Mouse (Mus musculus) neural tube, embryonic 11.5 days (tissue): ENCODE data around the gene Pfdn2. TPM values are rescaled to one million over a fixed set of nuclear protein-coding genes. Genes with fewer than 3 reads are reported as not detected.

Experiments used
- ATAC-seq: fragments of 200-750 bp; cut with Nextera tagmentation; 2 replicates; pipeline ENCODE4 v1.8.0; 2017; ENCODE audit warnings: moderate number of reproducible peaks, mild to moderate bottlenecking, moderate TSS enrichment, moderate library complexity; ENCODE audit not compliant: insufficient read depth, low FRiP score, low TSS enrichment
- DNase-seq: peaks from one replicate; pipeline ENCODE4 v3.0.0-alpha.2; 2015; ENCODE audit warnings: low spot score
- H3K27ac ChIP-seq: fragments of 300-500 bp; sonication (generic); 2 replicates; pipeline ENCODE4 v1.5.1; 2014; ENCODE audit warnings: low read depth, mild to moderate bottlenecking, low read length
- H3K27me3 ChIP-seq: fragments of 300-500 bp; sonication (generic); 2 replicates; pipeline ENCODE4 v1.6.1; 2014; ENCODE audit warnings: mild to moderate bottlenecking, low read length, mixed read lengths; ENCODE audit not compliant: control insufficient read depth, insufficient read depth
- H3K36me3 ChIP-seq: fragments of 300-500 bp; sonication (generic); 2 replicates; pipeline ENCODE4 v1.6.1; 2014; ENCODE audit warnings: mild to moderate bottlenecking, low read length, moderate library complexity, mixed read lengths; ENCODE audit not compliant: control insufficient read depth, insufficient read depth
- H3K4me1 ChIP-seq: fragments of 300-500 bp; sonication (generic); 2 replicates; pipeline ENCODE4 v1.6.1; 2014; ENCODE audit warnings: low read length, mixed read lengths; ENCODE audit not compliant: control insufficient read depth, insufficient read depth
- H3K4me2 ChIP-seq: fragments of 300-500 bp; sonication (generic); 2 replicates; pipeline ENCODE4 v1.6.1; 2014; ENCODE audit warnings: low read depth, mild to moderate bottlenecking, moderate library complexity
- H3K4me3 ChIP-seq: fragments of 300-500 bp; sonication (generic); 2 replicates; pipeline ENCODE4 v1.5.1; 2014; ENCODE audit warnings: low read depth, low read length
- H3K9ac ChIP-seq: fragments of 300-500 bp; sonication (generic); 2 replicates; pipeline ENCODE4 v1.6.1; 2014; ENCODE audit warnings: mild to moderate bottlenecking, low read length
- H3K9me3 ChIP-seq: fragments of 300-500 bp; sonication (generic); 2 replicates; pipeline ENCODE4 v1.6.1; 2016; ENCODE audit warnings: low read length; ENCODE audit not compliant: control insufficient read depth
- WGBS: fragments of 180-500 bp; shearing (Covaris S2); extraction: QIAGEN DNeasy Blood & Tissue Kit; methylation state at CpG from one replicate; pipeline ENCODE4 v1.1.7; 2014; 5-methylcytosine and 5-hydroxymethylcytosine counted together
- polyA plus RNA-seq: library from polyadenylated mRNA; unstranded; fragments of >200 nt; fragmentation: Nextera tagmentation; extraction: Ambion mirVana; gene quantifications from 2 replicates; pipeline ENCODE4 v1.2.1, GENCODE M21; 2014

Gene Pfdn2
- polyA plus RNA-seq, 1 experiment from 2014 or later = 68.0 TPM

DNA sequence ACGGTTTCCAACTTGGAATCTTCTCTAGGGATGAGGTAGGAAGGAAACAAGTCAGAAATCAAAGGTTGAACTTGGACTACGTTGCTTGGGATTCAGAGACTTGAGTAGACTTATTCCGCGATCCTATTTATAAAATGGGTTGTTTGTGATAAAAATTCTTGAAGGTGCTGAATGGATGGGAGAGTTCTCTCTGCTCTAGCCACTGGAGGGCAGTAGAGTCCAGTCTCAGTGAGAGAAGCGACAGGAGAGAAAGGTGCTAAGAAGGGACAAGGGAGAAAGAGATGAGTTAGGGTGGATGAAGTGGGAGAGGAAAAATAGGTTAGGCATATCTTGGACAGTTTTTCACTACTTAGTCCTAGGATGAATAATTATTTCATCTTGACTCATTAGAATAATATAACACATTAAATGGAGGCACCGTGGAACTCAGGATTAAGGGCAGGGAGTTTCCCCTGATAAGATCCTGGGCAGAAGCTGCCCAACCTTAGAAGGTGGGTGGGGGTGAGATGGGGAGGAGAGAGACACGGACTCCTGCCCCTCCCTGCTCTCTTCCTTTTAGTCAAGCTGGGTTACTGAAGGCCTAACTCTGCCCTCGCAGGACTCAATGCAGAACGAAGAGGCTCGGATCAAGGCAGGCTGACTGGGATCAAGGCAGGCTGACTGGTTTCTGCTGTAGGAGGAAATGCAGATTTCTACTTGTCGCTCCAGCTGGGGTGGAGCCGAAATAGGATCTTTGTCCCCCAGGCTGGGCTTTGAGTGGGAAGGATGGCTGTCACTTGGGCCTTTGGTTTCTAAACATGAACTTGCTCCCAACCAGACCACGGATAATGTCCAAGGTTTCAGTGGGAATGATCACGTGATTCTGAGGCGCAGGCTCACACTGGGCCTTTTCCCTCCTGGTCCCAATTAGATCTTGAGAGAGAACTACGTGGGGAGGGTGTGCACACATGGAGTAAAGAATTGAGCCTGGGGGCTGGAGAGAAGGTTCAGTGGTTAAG lies 15.9 kb downstream of the Pfdn2 start:
- Histone ChIP-seq H3K9me3 (peaks cover 3% of the 10 kb centered on the region; the same call in 1 of the 2 replicates), H3K36me3 (0 out of 2 replicates have a peak, but pooled peaks cover 2% of the 10 kb centered on the region), H3K4me2 (peak overlapping the region; percentile 80), H3K27ac (no peak overlapping the region), H3K4me1 (peaks cover 5% of the 10 kb centered on the region), H3K9ac (peak overlapping the region; percentile 47), H3K27me3 (no peaks in the 10 kb centered on the region), H3K4me3 (peak overlapping the region; percentile 32)
- 31% methylated on average over 16 of the region's 16 CpGs for WGBS
- ATAC-seq (peak; percentile 68), DNase-seq (peak; percentile 73)

DNA sequence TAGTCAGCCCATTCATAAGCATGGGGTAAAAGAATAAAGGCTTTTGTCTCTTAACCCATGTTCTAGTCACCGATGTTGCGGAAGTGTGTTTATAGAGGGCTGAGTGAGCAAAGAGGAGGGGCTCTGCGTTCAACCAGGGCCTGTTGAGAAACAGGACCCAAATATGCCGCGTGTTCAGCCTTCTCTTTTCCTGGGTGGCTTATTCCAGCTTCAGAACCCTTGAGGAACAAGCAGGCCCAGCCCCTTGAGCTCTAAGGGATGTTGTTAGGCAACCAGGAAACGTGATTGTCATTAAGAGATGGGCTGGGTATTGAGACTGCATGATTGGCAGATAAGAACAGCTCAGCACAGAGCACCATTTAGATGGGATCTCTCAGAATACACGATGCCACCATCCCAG lies 20.5 kb downstream of the Pfdn2 start:
- ATAC-seq = no peak
- no peaks in the 10 kb centered on the region for H3K4me1 ChIP-seq
- H3K4me3 ChIP-seq = no peak overlapping the region
- no peak overlapping the region for H3K4me2 ChIP-seq
- no peak overlapping the region for H3K27ac ChIP-seq
- WGBS = 77% methylated on average over 7 of the region's 7 CpGs
- no peak overlapping the region for H3K9ac ChIP-seq
- no peaks in the 10 kb centered on the region for H3K36me3 ChIP-seq
- peak; percentile 2 for DNase-seq
- H3K9me3 ChIP-seq = no peaks in the 10 kb centered on the region
- no peaks in the 10 kb centered on the region for H3K27me3 ChIP-seq

DNA sequence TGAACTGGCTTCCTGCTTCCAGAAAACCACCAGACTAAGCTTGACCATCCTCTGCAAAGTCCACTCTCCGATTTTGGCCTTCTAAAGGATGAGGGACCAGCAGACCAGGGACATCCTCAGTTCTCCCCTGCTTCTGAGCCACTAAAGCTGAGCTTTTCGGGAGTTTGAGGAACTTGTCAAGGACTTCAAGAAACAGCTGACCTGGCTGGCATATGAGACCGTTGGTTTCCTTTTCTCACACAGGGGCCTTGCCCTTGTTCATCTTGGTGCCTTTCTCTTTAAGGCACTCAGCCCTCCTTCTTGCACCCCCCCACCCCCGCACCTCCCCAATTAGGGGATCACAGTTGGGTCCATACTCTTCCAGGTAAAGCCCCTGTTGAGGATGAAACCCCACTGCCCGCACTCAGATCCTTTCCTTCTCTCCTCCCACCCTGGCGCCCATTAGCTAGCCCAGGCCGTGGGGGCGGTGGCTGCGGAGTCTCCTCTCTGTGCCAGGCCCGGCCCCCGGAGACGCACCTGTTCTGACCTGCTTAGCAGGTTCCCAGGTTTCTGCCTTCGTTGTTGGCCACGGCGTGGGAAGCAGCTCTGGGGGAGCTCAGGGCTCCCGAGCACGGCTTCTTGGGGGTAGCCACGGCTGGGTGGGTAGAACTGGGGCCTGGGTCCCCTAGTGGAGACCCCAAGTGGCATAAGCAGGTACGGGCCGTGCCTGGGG lies 24.5 kb downstream of the Pfdn2 start, which contains the start of gene Nectin4:
TSS of gene Nectin4 (plus strand) at position 255 of the 712 bp plus-strand sequence.
- Histone ChIP-seq H3K9ac (no peak within 1 kb of the TSS), H3K4me2 (no peak within 1 kb of the TSS), H3K9me3 (no peaks in the 10 kb centered on the region), H3K27ac (no peak within 1 kb of the TSS), H3K27me3 (no peaks in the 10 kb centered on the region), H3K4me1 (no peaks in the 10 kb centered on the region), H3K4me3 (no peak within 1 kb of the TSS), H3K36me3 (no peaks in the 10 kb centered on the region)
- ATAC-seq = no peak
- 49% methylated on average over 20 of the region's 20 CpGs for WGBS
- DNase-seq = no peak

DNA sequence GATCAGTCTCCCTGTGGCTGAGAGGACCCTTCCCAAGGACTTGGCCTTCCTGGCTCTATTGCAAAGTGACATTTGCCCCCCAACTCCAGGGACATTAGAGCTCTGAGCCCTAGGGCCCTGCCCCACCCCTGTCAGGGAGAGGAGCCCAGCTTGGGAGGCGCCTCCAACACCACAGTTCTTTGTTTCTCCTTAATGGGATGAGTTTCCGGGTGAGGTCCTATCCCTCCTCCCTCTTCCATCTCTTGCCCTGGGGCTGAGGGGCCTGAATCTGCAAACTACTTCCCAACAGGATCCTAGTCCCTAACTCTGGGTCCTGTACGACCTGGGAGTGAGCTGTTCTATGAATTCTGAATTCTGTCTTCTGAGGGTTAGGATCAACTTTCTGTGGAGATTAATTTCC lies 27.4 kb downstream of the Pfdn2 start:
- Histone ChIP-seq H3K4me2 (no peak overlapping the region), H3K36me3 (no peaks in the 10 kb centered on the region), H3K9me3 (no peaks in the 10 kb centered on the region), H3K4me3 (no peak overlapping the region), H3K9ac (no peak overlapping the region), H3K27ac (no peak overlapping the region), H3K4me1 (no peaks in the 10 kb centered on the region), H3K27me3 (no peaks in the 10 kb centered on the region)
- no peak for DNase-seq
- no peak for ATAC-seq
- WGBS = 46% methylated on average over 3 of the region's 3 CpGs

DNA sequence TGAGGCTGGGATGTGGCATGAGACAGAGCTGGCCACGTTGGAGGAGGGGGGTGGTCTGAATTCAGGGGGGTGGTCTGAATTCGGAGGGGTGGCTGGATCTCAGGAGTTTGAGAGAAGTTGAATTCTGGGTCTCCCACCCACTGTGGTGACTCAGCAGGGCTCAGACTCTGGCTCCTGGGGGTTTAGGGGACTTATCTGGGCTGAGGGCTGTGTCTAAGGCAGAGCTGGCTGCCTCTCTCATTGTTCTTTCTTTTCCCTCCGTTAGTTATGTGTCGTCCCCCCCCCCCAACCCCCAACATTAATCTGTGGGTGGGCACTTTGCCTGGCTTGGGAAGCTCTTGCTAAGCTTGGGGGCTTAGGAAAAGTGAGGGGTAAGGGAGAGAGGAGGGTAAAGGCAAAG lies 28.5 kb downstream of the Pfdn2 start:
- Histone ChIP-seq H3K9me3 (no peaks in the 10 kb centered on the region), H3K4me1 (no peaks in the 10 kb centered on the region), H3K27ac (no peak overlapping the region), H3K4me2 (no peak overlapping the region), H3K27me3 (no peaks in the 10 kb centered on the region), H3K36me3 (no peaks in the 10 kb centered on the region), H3K9ac (no peak overlapping the region), H3K4me3 (no peak overlapping the region)
- 6% methylated on average over 4 of the region's 4 CpGs for WGBS
- ATAC-seq = no peak
- no peak for DNase-seq

DNA sequence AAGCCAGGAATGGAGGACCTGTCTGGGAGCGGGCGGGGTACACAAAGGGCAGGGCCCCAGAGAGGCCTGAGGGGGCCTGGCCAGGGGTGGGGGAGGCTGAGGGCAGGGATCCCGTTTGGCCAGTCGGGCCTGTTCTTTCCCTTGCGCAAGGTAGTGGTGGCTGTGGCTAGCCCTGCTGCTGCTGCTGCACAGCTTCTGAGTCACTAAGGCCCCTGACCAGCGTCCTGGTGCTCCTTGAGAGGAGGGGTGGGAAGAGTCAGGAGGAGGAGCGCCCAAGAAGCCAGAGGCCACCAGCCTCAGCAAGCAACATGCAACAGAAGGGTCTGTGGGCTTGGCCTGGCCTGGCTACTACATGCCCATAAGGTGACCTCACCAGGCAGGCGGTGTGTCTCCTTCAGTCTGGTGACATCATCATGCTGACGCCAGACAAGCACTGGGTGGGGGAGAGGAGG lies 30.2 kb downstream of the Pfdn2 start:
- 57% methylated on average over 9 of the region's 9 CpGs for WGBS
- Histone ChIP-seq H3K36me3 (no peaks in the 10 kb centered on the region), H3K27me3 (no peaks in the 10 kb centered on the region), H3K4me2 (no peak overlapping the region), H3K9me3 (no peaks in the 10 kb centered on the region), H3K27ac (no peak overlapping the region), H3K9ac (no peak overlapping the region), H3K4me1 (no peaks in the 10 kb centered on the region), H3K4me3 (no peak overlapping the region)
- no peak for DNase-seq
- ATAC-seq = 0 out of 2 replicates have a peak, but pooled peaks have one; percentile 35

DNA sequence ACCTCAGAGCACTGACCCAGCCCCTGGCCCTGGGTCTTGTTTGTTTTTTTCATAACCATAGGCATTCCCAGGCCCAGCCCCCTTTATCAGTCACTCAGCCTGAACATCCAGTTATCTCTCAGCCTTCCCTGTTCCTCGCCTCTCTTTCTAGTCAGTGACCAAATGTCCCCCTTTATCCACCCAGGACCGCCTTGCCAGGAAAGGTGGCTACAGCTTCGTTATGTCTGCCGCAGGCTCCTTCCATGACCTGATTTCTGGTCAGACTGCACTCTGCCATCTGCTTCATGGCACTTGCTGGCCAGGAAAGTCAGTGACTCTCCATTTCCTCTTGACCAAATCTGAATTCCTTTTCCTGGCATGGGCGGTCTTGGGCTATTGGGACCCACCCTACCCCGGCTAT lies 32.8 kb downstream of the Pfdn2 start:
- H3K27ac ChIP-seq = no peak overlapping the region
- no peak overlapping the region for H3K9ac ChIP-seq
- ATAC-seq (no peak), DNase-seq (no peak)
- 0 out of 2 replicates have a peak, but pooled peaks cover 3% of the 10 kb centered on the region for H3K27me3 ChIP-seq
- WGBS = 81% methylated on average over 6 of the region's 6 CpGs
- no peaks in the 10 kb centered on the region for H3K9me3 ChIP-seq
- H3K4me2 ChIP-seq = no peak overlapping the region
- no peaks in the 10 kb centered on the region for H3K36me3 ChIP-seq
- H3K4me3 ChIP-seq = no peak overlapping the region
- H3K4me1 ChIP-seq = no peaks in the 10 kb centered on the region

DNA sequence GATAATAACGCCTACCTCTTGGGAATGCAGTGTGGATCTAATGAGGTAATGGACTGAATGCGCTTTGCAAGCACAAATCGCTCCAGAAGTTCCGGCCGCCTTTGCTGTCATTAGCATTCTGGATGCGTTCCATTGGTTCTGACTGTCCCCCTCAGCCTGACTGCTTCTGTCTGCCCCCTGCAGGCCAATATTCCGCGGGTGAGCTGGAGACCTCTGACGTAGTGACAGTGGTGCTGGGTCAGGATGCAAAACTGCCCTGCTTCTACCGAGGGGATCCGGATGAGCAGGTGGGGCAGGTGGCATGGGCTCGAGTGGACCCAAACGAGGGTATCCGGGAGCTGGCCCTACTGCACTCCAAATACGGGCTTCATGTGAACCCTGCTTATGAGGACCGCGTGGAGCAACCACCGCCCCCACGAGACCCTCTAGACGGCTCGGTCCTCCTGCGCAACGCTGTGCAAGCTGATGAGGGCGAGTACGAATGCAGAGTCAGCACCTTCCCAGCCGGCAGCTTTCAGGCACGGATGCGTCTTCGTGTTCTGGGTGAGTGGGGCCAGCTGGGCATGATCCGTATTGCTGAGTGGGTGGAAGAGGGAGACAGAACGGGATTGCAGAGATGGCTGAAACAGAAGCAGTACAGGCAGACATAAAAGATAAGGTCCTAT lies 34.6 kb downstream of the Pfdn2 start:
- Histone ChIP-seq H3K9me3 (no peaks in the 10 kb centered on the region), H3K4me2 (peak overlapping the region; percentile 26), H3K4me3 (0 out of 2 replicates have a peak overlapping the region, but pooled peaks have one; percentile 0), H3K27ac (no peak overlapping the region), H3K27me3 (0 out of 2 replicates have a peak, but pooled peaks cover 3% of the 10 kb centered on the region), H3K4me1 (no peaks in the 10 kb centered on the region), H3K36me3 (no peaks in the 10 kb centered on the region), H3K9ac (no peak overlapping the region)
- WGBS = 6% methylated on average over 31 of the region's 31 CpGs
- peak; percentile 76 for ATAC-seq
- peak; percentile 85 for DNase-seq
